Mouse (Mus musculus): ENCODE results near the gene Rad51b.

Rad51b gene

GRCm38 (mm10) chr12:79661270-79661669 lies 364.2 kb downstream of the Rad51b start:
- in situ Hi-C loops (cut with MboI; ENCODE audit: unreplicated experiment in 2 of 2): no loop called here

GRCm38 (mm10) chr12:79663131-79663892 lies 366.2 kb downstream of the Rad51b start:
- in situ Hi-C loops (cut with MboI; ENCODE audit: unreplicated experiment in 2 of 2): no loop called here

GRCm38 (mm10) chr12:79663893-79664574 lies 367.0 kb downstream of the Rad51b start:
- in situ Hi-C loops (cut with MboI; ENCODE audit: unreplicated experiment in 2 of 2): no loop called here

GRCm38 (mm10) chr12:79674846-79675439 lies 377.9 kb downstream of the Rad51b start:
- in situ Hi-C loops (cut with MboI; ENCODE audit: unreplicated experiment in 2 of 2): no loop called here

GRCm38 (mm10) chr12:79675440-79676176 lies 378.5 kb downstream of the Rad51b start:
- in situ Hi-C loops (cut with MboI; ENCODE audit: unreplicated experiment in 2 of 2): no loop called here

- in situ Hi-C loops (cut with MboI; ENCODE audit: unreplicated experiment in 2 of 2): no loop called here
Measured at GRCm38 (mm10) chr12:79676251-79676650, 379.2 kb downstream of the Rad51b start.

- in situ Hi-C loops (cut with MboI; ENCODE audit: unreplicated experiment in 2 of 2): no loop called here
Measured at GRCm38 (mm10) chr12:79676896-79677295, 379.8 kb downstream of the Rad51b start.

GRCm38 (mm10) chr12:79679251-79679901 lies 382.3 kb downstream of the Rad51b start:
- in situ Hi-C loops (cut with MboI; ENCODE audit: unreplicated experiment in 2 of 2): no loop called here

- in situ Hi-C loops (cut with MboI; ENCODE audit: unreplicated experiment in 2 of 2): no loop called here
Measured at GRCm38 (mm10) chr12:79679941-79680697, 383.0 kb downstream of the Rad51b start.

GRCm38 (mm10) chr12:79680698-79681072 lies 383.6 kb downstream of the Rad51b start:
- in situ Hi-C loops (cut with MboI; ENCODE audit: unreplicated experiment in 2 of 2): no loop called here

GRCm38 (mm10) chr12:79681571-79681970 lies 384.5 kb downstream of the Rad51b start:
- in situ Hi-C loops (cut with MboI; ENCODE audit: unreplicated experiment in 2 of 2): no loop called here

- in situ Hi-C loops (cut with MboI; ENCODE audit: unreplicated experiment in 2 of 2): no loop called here
Measured at GRCm38 (mm10) chr12:79683350-79683749, 386.3 kb downstream of the Rad51b start.

GRCm38 (mm10) chr12:79683759-79684158 lies 386.7 kb downstream of the Rad51b start:
- in situ Hi-C loops (cut with MboI; ENCODE audit: unreplicated experiment in 2 of 2): no loop called here

GRCm38 (mm10) chr12:79684338-79684737 lies 387.3 kb downstream of the Rad51b start:
- in situ Hi-C loops (cut with MboI; ENCODE audit: unreplicated experiment in 2 of 2): no loop called here

GRCm38 (mm10) chr12:79686594-79687325 lies 389.7 kb downstream of the Rad51b start:
- in situ Hi-C loops (cut with MboI; ENCODE audit: unreplicated experiment in 2 of 2): no loop called here

- in situ Hi-C loops (cut with MboI; ENCODE audit: unreplicated experiment in 2 of 2): no loop called here
Measured at GRCm38 (mm10) chr12:79687683-79688386, 390.8 kb downstream of the Rad51b start.

- in situ Hi-C loops (cut with MboI; ENCODE audit: unreplicated experiment in 2 of 2): no loop called here
Measured at GRCm38 (mm10) chr12:79689299-79689698, 392.2 kb downstream of the Rad51b start.

All from v-Abl transformed pro-B cells (cell line).